Mouse (Mus musculus) forebrain, embryonic 10.5 days (tissue): Measurements from ENCODE around the gene Derl3. TPM values are rescaled to one million over a fixed set of nuclear protein-coding genes. Genes with fewer than 3 reads are reported as not detected.

Experiments used
- DNase-seq: peaks from one replicate; pipeline ENCODE4 v3.0.0-alpha.2; 2017; ENCODE audit warnings: low spot score; ENCODE audit errors: extremely low spot score
- H3K27ac ChIP-seq: fragments of 300-500 bp; sonication (generic); 2 replicates; pipeline ENCODE4 v1.5.1; 2016; ENCODE audit warnings: mild to moderate bottlenecking
- H3K27me3 ChIP-seq: fragments of 300-500 bp; sonication (generic); 2 replicates; pipeline ENCODE4 v1.6.1; 2016; ENCODE audit warnings: mild to moderate bottlenecking; ENCODE audit not compliant: poor library complexity, severe bottlenecking
- H3K36me3 ChIP-seq: fragments of 300-500 bp; sonication (generic); replicated peaks from 2 replicates; pipeline ENCODE4 v1.6.1; 2016; ENCODE audit warnings: mild to moderate bottlenecking, moderate library complexity
- H3K4me1 ChIP-seq: fragments of 300-500 bp; sonication (generic); 2 replicates; pipeline ENCODE4 v1.6.1; 2016
- H3K4me3 ChIP-seq: fragments of 300-500 bp; sonication (generic); 2 replicates; pipeline ENCODE4 v1.5.1; 2016; ENCODE audit warnings: mild to moderate bottlenecking, moderate library complexity
- H3K9me3 ChIP-seq: fragments of 300-500 bp; sonication (generic); 2 replicates; pipeline ENCODE4 v1.6.1; 2016; ENCODE audit warnings: mild to moderate bottlenecking, moderate library complexity
- WGBS: fragments of 180-500 bp; shearing (Covaris S2); methylation state at CpG from one replicate; pipeline ENCODE4 v1.1.7; 2016; 5-methylcytosine and 5-hydroxymethylcytosine counted together
- polyA plus RNA-seq: library from polyadenylated mRNA; unstranded; fragments of >200 nt; fragmentation: Nextera tagmentation; extraction: Ambion mirVana; gene quantifications from 2 replicates; pipeline ENCODE4 v1.2.1, GENCODE M21; 2016

Gene Derl3
- polyA plus RNA-seq, 1 experiment from 2014 or later, result 1.8 TPM

- H3K4me3 ChIP-seq, result no peak overlapping the region
- no peak overlapping the region for H3K27ac ChIP-seq
- no peak for DNase-seq
- H3K4me1 ChIP-seq, result peaks cover 27% of the 10 kb centered on the region
- H3K9me3 ChIP-seq, result no peaks in the 10 kb centered on the region
- H3K27me3 ChIP-seq, result peaks cover 34% of the 10 kb centered on the region
- H3K36me3 ChIP-seq, result peaks cover 30% of the 10 kb centered on the region
- WGBS, result 79% methylated on average over 13 of the region's 13 CpGs
Measured at GRCm38 (mm10) chr10:75926396-75926795, 33.2 kb downstream of the Derl3 start.

GRCm38 (mm10) chr10:75930304-75930703 lies 37.1 kb downstream of the Derl3 start:
- H3K27me3 ChIP-seq, result peaks cover 73% of the 10 kb centered on the region

GRCm38 (mm10) chr10:75931311-75931710 lies 38.1 kb downstream of the Derl3 start:
- Histone ChIP-seq H3K4me3 (peak overlapping the region; percentile 74), H3K36me3 (peaks cover 17% of the 10 kb centered on the region), H3K27me3 (peaks cover 83% of the 10 kb centered on the region), H3K9me3 (no peaks in the 10 kb centered on the region), H3K27ac (no peak overlapping the region), H3K4me1 (peaks cover 47% of the 10 kb centered on the region)
- WGBS, result 20% methylated on average over 7 of the region's 7 CpGs
- DNase-seq, result no peak

More at GRCm38 (mm10) chr10:75930304-75930703, 37.1 kb downstream of the Derl3 start:
- H3K4me1 ChIP-seq, result peaks cover 37% of the 10 kb centered on the region
- no peak for DNase-seq
- H3K9me3 ChIP-seq, result no peaks in the 10 kb centered on the region
- 38% methylated on average over 6 of the region's 6 CpGs for WGBS
- 0 out of 2 replicates have a peak overlapping the region, but pooled peaks have one; percentile 74 for H3K4me3 ChIP-seq
- peaks cover 21% of the 10 kb centered on the region for H3K36me3 ChIP-seq
- no peak overlapping the region for H3K27ac ChIP-seq

GRCm38 (mm10) chr10:75932081-75932678 lies 39.0 kb downstream of the Derl3 start:
- WGBS, result under 1% methylated on average over 40 of the region's 44 CpGs
- peak; percentile 72 for DNase-seq
- Histone ChIP-seq H3K27ac (peak overlapping the region; percentile 90), H3K4me1 (peaks cover 49% of the 10 kb centered on the region), H3K9me3 (no peaks in the 10 kb centered on the region), H3K36me3 (peaks cover 9% of the 10 kb centered on the region), H3K27me3 (peaks cover 92% of the 10 kb centered on the region), H3K4me3 (peak overlapping the region; percentile 74)

- Histone ChIP-seq H3K36me3 (peaks cover 2% of the 10 kb centered on the region; the same call in 1 of the 2 replicates), H3K4me3 (peak within 1 kb of the TSS; percentile 74), H3K27me3 (peaks cover 94% of the 10 kb centered on the region), H3K27ac (peak within 1 kb of the TSS; percentile 90), H3K9me3 (no peaks in the 10 kb centered on the region), H3K4me1 (peaks cover 52% of the 10 kb centered on the region)
- DNase-seq, result no peak
- WGBS, result 21% methylated on average over 6 of the region's 6 CpGs
Measured at GRCm38 (mm10) chr10:75932891-75933290, 39.7 kb downstream of the Derl3 start, which contains the start of gene Chchd10. Chchd10 (plus strand) TSS chr10:75933130.

- Histone ChIP-seq H3K4me1 (peaks cover 57% of the 10 kb centered on the region), H3K27me3 (peaks cover 97% of the 10 kb centered on the region), H3K27ac (no peak overlapping the region), H3K36me3 (no peaks in the 10 kb centered on the region), H3K4me3 (peak overlapping the region; percentile 70), H3K9me3 (no peaks in the 10 kb centered on the region)
- WGBS, result 76% methylated on average over 1 of the region's 1 CpGs
- no peak for DNase-seq
Measured at GRCm38 (mm10) chr10:75934991-75935390, 41.8 kb downstream of the Derl3 start.

GRCm38 (mm10) chr10:75935680-75936541 lies 42.7 kb downstream of the Derl3 start, which contains the start of gene Mmp11:
Mmp11 (minus strand) TSS chr10:75936496.
- peaks cover 57% of the 10 kb centered on the region for H3K4me1 ChIP-seq
- H3K36me3 ChIP-seq, result no peaks in the 10 kb centered on the region
- H3K4me3 ChIP-seq, result peak within 1 kb of the TSS; percentile 70
- peak; percentile 78 for DNase-seq
- peak within 1 kb of the TSS; percentile 66 for H3K27ac ChIP-seq
- H3K9me3 ChIP-seq, result no peaks in the 10 kb centered on the region
- 2% methylated on average over 51 of the region's 51 CpGs for WGBS
- H3K27me3 ChIP-seq, result peaks cover 92% of the 10 kb centered on the region

GRCm38 (mm10) chr10:75936909-75937667 lies 43.9 kb downstream of the Derl3 start:
- H3K27me3 ChIP-seq, result peaks cover 84% of the 10 kb centered on the region
- H3K9me3 ChIP-seq, result no peaks in the 10 kb centered on the region
- no peak for DNase-seq
- H3K4me3 ChIP-seq, result no peak overlapping the region
- H3K4me1 ChIP-seq, result peaks cover 52% of the 10 kb centered on the region
- no peaks in the 10 kb centered on the region for H3K36me3 ChIP-seq
- 31% methylated on average over 18 of the region's 18 CpGs for WGBS
- no peak overlapping the region for H3K27ac ChIP-seq

- Histone ChIP-seq H3K4me1 (peaks cover 42% of the 10 kb centered on the region), H3K36me3 (no peaks in the 10 kb centered on the region), H3K4me3 (no peak overlapping the region), H3K27ac (no peak overlapping the region), H3K27me3 (peaks cover 83% of the 10 kb centered on the region), H3K9me3 (no peaks in the 10 kb centered on the region)
- DNase-seq, result no peak
- WGBS, result 63% methylated on average over 10 of the region's 10 CpGs
Measured at GRCm38 (mm10) chr10:75937851-75938643, 44.8 kb downstream of the Derl3 start.

GRCm38 (mm10) chr10:75939481-75940234 lies 46.4 kb downstream of the Derl3 start:
- Histone ChIP-seq H3K27me3 (peaks cover 69% of the 10 kb centered on the region), H3K4me1 (peaks cover 49% of the 10 kb centered on the region), H3K9me3 (no peaks in the 10 kb centered on the region), H3K4me3 (no peak overlapping the region), H3K27ac (0 out of 2 replicates have a peak overlapping the region, but pooled peaks have one; percentile 1), H3K36me3 (no peaks in the 10 kb centered on the region)
- WGBS, result 50% methylated on average over 9 of the region's 9 CpGs
- DNase-seq, result no peak

- DNase-seq, result no peak
Measured at GRCm38 (mm10) chr10:75940520-75940919, 47.3 kb downstream of the Derl3 start, which contains the start of gene Gm867. Gm867 (minus strand) TSS chr10:75940672.

More at GRCm38 (mm10) chr10:75940520-75940919, 47.3 kb downstream of the Derl3 start, which contains the start of gene Gm867:
- WGBS, result 86% methylated on average over 5 of the region's 5 CpGs
- 0 out of 2 replicates have a peak within 1 kb of the TSS, but pooled peaks have one; percentile 1 for H3K27ac ChIP-seq
- peaks cover 44% of the 10 kb centered on the region for H3K4me1 ChIP-seq
- H3K4me3 ChIP-seq, result no peak within 1 kb of the TSS
- H3K27me3 ChIP-seq, result peaks cover 60% of the 10 kb centered on the region
- no peaks in the 10 kb centered on the region for H3K36me3 ChIP-seq
- H3K9me3 ChIP-seq, result no peaks in the 10 kb centered on the region
